Mouse (Mus musculus) spleen, adult 2 months (tissue): ENCODE measurements around the gene Slc28a1. TPM values are rescaled to one million over a fixed set of nuclear protein-coding genes. Genes with fewer than 3 reads are reported as not detected.

Experiments
- DNase-seq, 2 experiments: peaks; one replicate each; pipeline versions ENCODE4 v3.0.0 to v3.0.0-alpha.2; 2012 to 2021; ENCODE audit warnings: low spot score in 2 of 2, low read depth in 1 of 2
- H3K27ac ChIP-seq: fragments of 200-500 bp; 2 replicates; pipeline ENCODE4 v1.5.1; 2012; ENCODE audit warnings: low read length, inconsistent platforms; ENCODE audit not compliant: insufficient read depth
- H3K27me3 ChIP-seq: fragments of 200-500 bp; 2 replicates; pipeline ENCODE4 v1.6.1; 2012; ENCODE audit warnings: mild to moderate bottlenecking, moderate library complexity, low read length, inconsistent platforms; ENCODE audit not compliant: control insufficient read depth, insufficient read depth
- H3K36me3 ChIP-seq: fragments of 200-500 bp; 2 replicates; pipeline ENCODE4 v1.6.1; 2012; ENCODE audit warnings: mild to moderate bottlenecking, low read length, inconsistent platforms; ENCODE audit not compliant: control insufficient read depth, insufficient read depth
- H3K4me1 ChIP-seq: fragments of 200-500 bp; 2 replicates; pipeline ENCODE4 v1.6.1; 2011; ENCODE audit warnings: inconsistent platforms; ENCODE audit not compliant: control insufficient read depth, insufficient read depth, insufficient read length
- H3K4me3 ChIP-seq: fragments of 200-500 bp; 2 replicates; pipeline ENCODE4 v1.5.1; 2011; ENCODE audit warnings: mild to moderate bottlenecking, inconsistent platforms; ENCODE audit not compliant: insufficient read depth, insufficient read length; ENCODE audit errors: extremely low read depth
- CTCF ChIP-seq: fragments of 200-500 bp; IDR thresholded peaks from 2 replicates; pipeline ENCODE4 v1.5.1; 2011; ENCODE audit warnings: mild to moderate bottlenecking, inconsistent platforms; ENCODE audit not compliant: insufficient read depth, insufficient read length, insufficient replicate concordance; ENCODE audit errors: extremely low read depth
- POLR2A ChIP-seq: fragments of 200-500 bp; IDR thresholded peaks from 2 replicates; pipeline ENCODE4 v1.6.1; 2011; ENCODE audit warnings: low read depth, low read length, inconsistent platforms
- WGBS: fragments of 180-500 bp; shearing (Covaris S2); methylation state at CpG from one replicate; pipeline ENCODE4 v1.1.7; 2018; 5-methylcytosine and 5-hydroxymethylcytosine counted together
- polyA plus RNA-seq: library from polyadenylated mRNA; depleted of rRNA; stranded (reverse); fragments of >200 nt; gene quantifications from 2 replicates; pipeline ENCODE4 v1.2.3, GENCODE M21; 2012; rRNA removed

Gene Slc28a1
- polyA plus RNA-seq, 1 experiment, result 0.12 TPM

DNA sequence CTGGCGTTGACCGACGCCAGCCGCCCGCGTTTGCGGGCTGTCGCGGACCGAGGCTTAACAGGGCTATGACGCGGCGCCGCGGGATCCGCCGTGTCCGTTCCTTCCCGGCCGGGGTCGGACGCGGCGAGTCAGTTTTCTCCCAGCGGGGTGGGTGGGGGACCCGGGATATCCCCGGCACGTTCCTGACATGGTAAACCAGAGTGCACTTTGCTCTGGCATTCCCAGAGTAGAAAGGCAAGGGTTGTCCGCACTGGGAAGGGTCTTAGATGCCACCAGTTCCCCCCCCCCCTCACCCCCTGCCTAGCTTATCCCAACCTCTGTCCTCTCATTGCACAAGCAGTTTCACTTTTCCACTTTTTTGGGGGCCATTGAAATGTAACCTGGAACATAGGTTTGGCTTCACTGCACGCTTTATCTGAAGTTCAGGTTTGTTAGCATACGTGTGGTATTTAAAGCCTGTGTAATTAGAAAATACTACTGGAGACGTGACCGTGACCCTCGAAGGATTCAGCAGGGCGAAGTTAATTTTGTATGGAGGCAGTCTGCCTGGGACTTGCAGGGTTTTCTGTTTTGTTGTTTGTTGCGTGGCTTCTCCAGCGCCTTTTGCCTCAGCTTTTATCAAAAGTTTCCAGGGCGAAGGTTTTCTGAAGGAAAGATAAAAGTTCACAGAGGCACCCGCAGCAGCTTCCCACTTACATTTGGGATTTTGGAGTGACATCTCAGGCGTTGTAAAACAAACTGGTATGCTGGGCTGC lies 99.7 kb downstream of the Slc28a1 start:
- Histone ChIP-seq H3K4me3 (peak overlapping the region; percentile 65; the same call in 1 of the 2 replicates), H3K27me3 (peaks cover 11% of the 10 kb centered on the region), H3K27ac (peak overlapping the region; percentile 33; the same call in 1 of the 2 replicates), H3K4me1 (peaks cover 7% of the 10 kb centered on the region; the same call in 1 of the 2 replicates), H3K36me3 (no peaks in the 10 kb centered on the region)
- no peak for DNase-seq
- WGBS, result 31% methylated on average over 40 of the region's 40 CpGs
- TF ChIP-seq POLR2A (no peak), CTCF (no peak)

DNA sequence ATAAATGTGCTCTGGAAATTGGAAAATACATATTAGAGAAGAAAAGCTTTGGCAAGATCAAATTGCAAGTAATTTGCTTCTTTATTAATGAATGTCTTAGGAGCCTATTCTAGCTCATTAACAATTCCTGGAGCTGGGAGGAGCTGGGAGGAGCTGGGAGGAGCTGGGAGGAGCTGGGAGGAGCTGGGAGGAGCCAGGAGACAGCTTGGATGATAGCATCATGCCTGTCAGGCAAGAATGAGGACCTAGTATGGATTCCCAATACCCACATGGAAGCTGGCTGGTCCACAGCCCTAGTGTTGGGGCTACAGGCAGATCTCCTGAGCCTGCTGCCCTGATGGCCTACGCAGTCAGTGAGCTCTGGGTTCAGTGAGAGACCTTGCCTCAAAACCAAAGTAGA lies 101.4 kb downstream of the Slc28a1 start:
- Histone ChIP-seq H3K4me1 (peaks cover 10% of the 10 kb centered on the region; the same call in 1 of the 2 replicates), H3K27ac (no peak overlapping the region), H3K36me3 (no peaks in the 10 kb centered on the region), H3K4me3 (no peak overlapping the region), H3K27me3 (peaks cover 11% of the 10 kb centered on the region)
- WGBS, result 90% methylated on average over 1 of the region's 1 CpGs
- TF ChIP-seq CTCF (no peak), POLR2A (no peak)
- DNase-seq, result no peak

DNA sequence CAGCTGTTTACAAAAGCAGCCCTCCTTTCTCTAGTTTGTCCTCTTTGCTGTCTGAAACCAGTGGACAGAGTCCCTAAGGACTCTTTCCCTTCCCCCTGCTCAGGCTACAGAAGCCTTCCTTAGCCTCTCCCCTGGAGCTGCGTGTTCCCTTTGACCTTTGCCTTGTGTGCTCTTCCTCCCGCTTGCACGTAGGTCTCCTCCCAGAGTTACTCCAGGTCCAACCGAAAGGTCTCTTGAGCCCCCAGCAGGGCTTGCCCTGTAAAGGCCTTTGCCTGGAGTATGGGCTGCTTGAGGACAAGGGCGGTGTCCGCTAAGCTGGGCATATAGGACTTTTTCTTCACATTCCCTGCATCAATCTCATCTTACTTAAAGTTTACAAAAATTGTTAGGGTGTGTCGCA lies 104.7 kb downstream of the Slc28a1 start:
- Histone ChIP-seq H3K4me1 (0 out of 2 replicates have a peak, but pooled peaks cover 3% of the 10 kb centered on the region), H3K36me3 (no peaks in the 10 kb centered on the region; the same call in 1 of the 2 replicates), H3K27ac (no peak overlapping the region), H3K4me3 (no peak overlapping the region), H3K27me3 (no peaks in the 10 kb centered on the region)
- no peak for TF ChIP-seq POLR2A
- TF ChIP-seq CTCF, result no peak
- WGBS, result 88% methylated on average over 7 of the region's 7 CpGs
- no peak for DNase-seq

Other genes starting within 250 kb of the Slc28a1 start
- 12.8 and 20.1 TPM in 2 replicates for gene Wdr73, start 213.5 kb upstream of the Slc28a1 start, polyA plus RNA-seq
- gene Nmb, start 209.7 kb upstream of the Slc28a1 start, polyA plus RNA-seq, result 5.3 and 5.4 TPM in 2 replicates
- 36.9 and 45.3 TPM in 2 replicates for gene Sec11a, start 167.0 kb upstream of the Slc28a1 start, polyA plus RNA-seq
- gene Zfp592, start 121.1 kb upstream of the Slc28a1 start, polyA plus RNA-seq, result 24.7 and 28.1 TPM in 2 replicates
- 0.12 TPM in 2 replicates for gene Alpk3, start 57.2 kb upstream of the Slc28a1 start, polyA plus RNA-seq
- gene Pde8a, start 98.8 kb downstream of the Slc28a1 start, polyA plus RNA-seq, result 5.5 and 6.3 TPM in 2 replicates
- 776 and 827 TPM in 2 replicates for gene Rps17, start 230.5 kb downstream of the Slc28a1 start, polyA plus RNA-seq